Mouse (Mus musculus) lung, embryonic 14.5 days (tissue): Measurements from ENCODE around the gene Gm10322. TPM values are rescaled to one million over a fixed set of nuclear protein-coding genes. Genes with fewer than 3 reads are reported as not detected.

Experiments
- ATAC-seq: fragments of 200-750 bp; cut with Nextera tagmentation; 2 replicates; pipeline ENCODE4 v1.8.0; 2017; ENCODE audit warnings: mild to moderate bottlenecking, moderate TSS enrichment, moderate library complexity; ENCODE audit not compliant: insufficient read depth
- DNase-seq: peaks from one replicate; pipeline ENCODE4 v3.0.0-alpha.2; 2015
- H3K27ac ChIP-seq: fragments of 300-500 bp; sonication (generic); 2 replicates; pipeline ENCODE4 v1.5.1; 2014; ENCODE audit warnings: low read depth, mild to moderate bottlenecking, moderate library complexity
- H3K27me3 ChIP-seq: fragments of 300-500 bp; sonication (generic); 2 replicates; pipeline ENCODE4 v1.6.1; 2014; ENCODE audit warnings: low read length, control low read depth; ENCODE audit not compliant: insufficient read depth
- H3K36me3 ChIP-seq: fragments of 300-500 bp; sonication (generic); 2 replicates; pipeline ENCODE4 v1.6.1; 2014; ENCODE audit warnings: control low read depth; ENCODE audit not compliant: insufficient read depth
- H3K4me1 ChIP-seq: fragments of 300-500 bp; sonication (generic); 2 replicates; pipeline ENCODE4 v1.6.1; 2014; ENCODE audit warnings: antibody characterized with exemption, control low read depth; ENCODE audit not compliant: insufficient read depth
- H3K4me2 ChIP-seq: fragments of 300-500 bp; sonication (generic); 2 replicates; pipeline ENCODE4 v1.6.1; 2014; ENCODE audit warnings: mild to moderate bottlenecking
- H3K4me3 ChIP-seq: fragments of 300-500 bp; sonication (generic); 2 replicates; pipeline ENCODE4 v1.5.1; 2014; ENCODE audit warnings: low read depth, low read length
- H3K9ac ChIP-seq: fragments of 300-500 bp; sonication (generic); 2 replicates; pipeline ENCODE4 v1.6.1; 2014
- H3K9me3 ChIP-seq: fragments of 300-500 bp; sonication (generic); 2 replicates; pipeline ENCODE4 v1.6.1; 2016; ENCODE audit warnings: low read depth, low read length, control low read depth
- CTCF ChIP-seq: IDR thresholded peaks from 2 replicates; pipeline ENCODE4 v1.5.1; 2016; ENCODE audit warnings: antibody characterized with exemption, low read depth
- WGBS: fragments of 180-500 bp; shearing (Covaris S2); extraction: QIAGEN DNeasy Blood & Tissue Kit; methylation state at CpG from one replicate; pipeline ENCODE4 v1.1.7; 2014; 5-methylcytosine and 5-hydroxymethylcytosine counted together
- polyA plus RNA-seq: library from polyadenylated mRNA; unstranded; fragments of >200 nt; fragmentation: Nextera tagmentation; extraction: Ambion mirVana; gene quantifications from 2 replicates; pipeline ENCODE4 v1.2.1, GENCODE M21; 2014

The Gm10322 gene
- polyA plus RNA-seq, 1 experiment from 2014 or later: not detected

DNA sequence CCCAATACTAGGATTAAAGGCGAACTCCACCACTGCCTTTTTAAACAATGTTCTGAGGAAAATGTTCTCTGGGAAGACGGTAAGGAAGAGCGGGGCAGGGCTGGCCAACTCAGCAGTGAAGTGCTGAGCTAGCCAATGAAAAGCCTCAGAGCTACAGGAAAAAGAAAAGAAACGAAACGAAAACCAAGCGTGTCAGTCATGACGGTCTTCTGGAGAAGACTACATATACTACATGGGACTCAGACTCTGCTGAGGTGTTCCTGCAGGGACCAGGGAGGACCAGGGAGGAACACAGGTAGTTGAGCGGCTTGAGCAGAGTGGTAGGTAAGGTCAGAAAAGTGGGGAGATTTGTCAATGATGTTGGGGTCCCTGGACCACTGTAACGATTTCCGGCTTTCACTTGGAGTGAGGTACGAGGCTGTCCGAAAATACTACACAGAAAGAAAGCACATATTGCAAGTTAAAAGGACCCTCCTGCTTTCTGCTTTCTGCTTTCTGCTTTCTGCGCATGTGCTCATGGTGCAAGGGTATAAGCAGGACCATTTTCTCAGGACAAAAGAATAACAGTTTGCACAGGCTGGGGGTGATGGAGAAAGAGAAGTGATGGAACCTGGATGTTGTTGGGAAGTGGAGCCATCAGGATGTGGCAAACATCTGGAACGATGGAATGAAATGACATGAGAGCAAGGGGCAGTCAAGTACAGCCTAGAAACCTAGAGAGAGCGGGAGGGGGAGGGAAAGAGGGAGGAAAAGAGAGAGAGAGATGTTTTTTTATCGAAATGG is 21.1 kb downstream of the Gm10322 start:
- Histone ChIP-seq H3K4me3 (no peak overlapping the region), H3K9ac (no peak overlapping the region), H3K27ac (no peak overlapping the region), H3K9me3 (no peaks in the 10 kb centered on the region), H3K4me1 (no peaks in the 10 kb centered on the region), H3K36me3 (no peaks in the 10 kb centered on the region), H3K27me3 (no peaks in the 10 kb centered on the region), H3K4me2 (peak overlapping the region; percentile 23; the same call in 1 of the 2 replicates)
- no peak for TF ChIP-seq CTCF
- DNase-seq (peak; percentile 21), ATAC-seq (peak; percentile 38; the same call in 1 of the 2 replicates)
- 58% methylated on average over 16 of the region's 16 CpGs for WGBS

DNA sequence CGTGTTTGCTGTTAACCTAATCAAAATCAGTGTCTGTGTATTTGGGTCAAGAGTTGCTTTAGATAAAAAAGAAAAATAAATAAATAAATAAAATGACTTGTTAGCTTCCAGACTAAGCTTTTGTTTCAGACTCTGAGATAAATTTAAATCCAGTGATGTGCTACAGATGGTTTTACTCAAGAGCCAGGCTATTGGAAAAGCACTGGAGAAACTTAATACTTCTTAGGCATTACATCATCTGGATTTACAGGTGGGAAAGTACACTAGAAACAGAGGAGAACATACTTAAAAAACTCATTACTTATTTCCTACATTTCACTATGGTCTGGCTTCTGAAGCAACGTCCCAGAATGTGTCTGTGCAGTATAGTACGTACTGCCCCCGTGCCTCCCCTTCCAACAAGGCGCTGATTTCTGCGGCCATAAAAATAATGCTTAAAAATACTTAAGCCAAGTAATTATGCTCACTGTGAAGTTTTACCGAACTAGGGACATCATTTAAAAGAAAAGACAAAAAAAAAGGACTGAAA is 21.8 kb downstream of the Gm10322 start:
- no peak for ATAC-seq
- Histone ChIP-seq H3K4me1 (no peaks in the 10 kb centered on the region), H3K9me3 (no peaks in the 10 kb centered on the region), H3K4me2 (no peak overlapping the region), H3K36me3 (no peaks in the 10 kb centered on the region), H3K27ac (no peak overlapping the region), H3K9ac (no peak overlapping the region), H3K27me3 (no peaks in the 10 kb centered on the region), H3K4me3 (no peak overlapping the region)
- peak; percentile 55 for DNase-seq
- WGBS: 50% methylated on average over 7 of the region's 7 CpGs
- no peak for TF ChIP-seq CTCF

DNA sequence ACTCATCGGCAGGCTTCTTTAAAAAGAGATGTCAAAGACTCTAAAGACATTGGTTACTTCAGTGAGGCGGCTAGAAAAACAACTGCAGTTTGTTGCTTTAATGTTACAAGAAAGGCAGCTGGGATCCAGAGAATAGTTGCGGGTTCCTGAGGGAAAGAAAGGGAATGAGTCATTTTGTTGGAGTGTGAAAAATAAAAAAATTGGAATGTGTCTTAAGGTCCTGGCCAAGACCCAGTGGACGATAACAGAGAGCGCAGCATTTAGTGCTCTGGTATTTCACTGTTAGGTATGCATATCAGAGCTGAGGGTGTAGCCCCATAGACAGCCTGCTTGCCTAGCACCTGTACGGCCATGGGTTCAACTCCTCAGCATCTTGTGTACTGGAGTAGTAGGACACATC is 22.7 kb downstream of the Gm10322 start:
- Histone ChIP-seq H3K27ac (no peak overlapping the region), H3K36me3 (no peaks in the 10 kb centered on the region), H3K27me3 (no peaks in the 10 kb centered on the region), H3K4me3 (no peak overlapping the region), H3K4me1 (no peaks in the 10 kb centered on the region), H3K9ac (no peak overlapping the region), H3K9me3 (no peaks in the 10 kb centered on the region), H3K4me2 (no peak overlapping the region)
- 74% methylated on average over 6 of the region's 6 CpGs for WGBS
- no peak for TF ChIP-seq CTCF
- ATAC-seq (no peak), DNase-seq (no peak)

DNA sequence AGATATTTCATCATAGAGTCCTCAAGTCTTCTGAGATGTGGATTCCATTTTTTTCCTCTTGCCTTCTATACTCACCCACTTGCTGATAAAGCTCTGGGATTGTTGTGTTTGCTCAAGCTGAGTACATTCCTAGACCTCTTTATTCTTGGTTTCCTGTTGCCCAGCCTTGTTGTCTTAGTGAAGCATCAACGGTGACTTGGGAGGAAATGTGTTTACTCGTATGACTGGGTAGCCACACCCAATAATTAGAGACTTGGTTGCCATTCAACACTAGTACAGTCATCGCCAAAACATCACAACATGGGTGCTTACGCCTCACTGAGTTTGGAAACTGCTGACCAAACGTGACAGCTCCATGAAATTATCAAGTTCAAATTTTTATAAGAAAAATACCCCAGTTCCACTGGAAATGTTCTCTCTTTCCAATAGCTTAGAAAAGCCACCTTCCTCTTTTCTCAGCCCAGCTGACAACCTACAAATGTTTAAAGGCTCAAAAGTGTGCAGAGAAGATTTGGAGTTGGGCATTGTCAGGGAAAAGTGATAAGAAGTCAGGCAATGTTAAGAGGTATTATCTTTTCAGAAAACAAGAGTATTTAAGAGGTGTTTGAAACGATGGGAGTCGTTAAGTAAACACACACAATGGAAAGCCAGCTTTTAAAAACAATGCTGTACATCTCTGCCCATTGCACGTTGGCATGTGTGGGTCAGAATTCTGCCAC is 27.0 kb downstream of the Gm10322 start:
- H3K9ac ChIP-seq: no peak overlapping the region
- H3K4me2 ChIP-seq: no peak overlapping the region
- H3K4me3 ChIP-seq: no peak overlapping the region
- no peaks in the 10 kb centered on the region for H3K9me3 ChIP-seq
- TF ChIP-seq CTCF: no peak
- DNase-seq (no peak), ATAC-seq (no peak)
- no peaks in the 10 kb centered on the region for H3K36me3 ChIP-seq
- H3K27ac ChIP-seq: no peak overlapping the region
- no peaks in the 10 kb centered on the region for H3K27me3 ChIP-seq
- 57% methylated on average over 8 of the region's 8 CpGs for WGBS
- H3K4me1 ChIP-seq: no peaks in the 10 kb centered on the region

DNA sequence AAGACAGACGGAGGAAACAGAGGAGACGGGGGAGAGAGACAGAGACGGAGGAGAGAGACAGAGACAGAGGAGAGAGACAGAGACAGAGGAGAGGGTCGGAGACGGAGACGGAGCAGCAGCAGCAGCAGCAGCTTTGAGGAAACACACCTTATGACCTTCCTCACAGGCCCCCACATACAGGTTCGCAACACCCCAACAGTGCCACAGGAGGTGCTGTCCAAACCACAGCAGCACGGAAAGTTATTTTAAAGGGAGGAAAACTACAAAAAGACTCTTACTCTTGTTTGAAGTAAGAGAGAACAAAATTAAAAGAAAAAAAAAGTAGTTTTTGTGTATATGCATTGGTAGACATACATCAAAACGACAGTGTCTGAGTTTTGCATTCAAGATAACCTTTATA is 27.8 kb downstream of the Gm10322 start:
- H3K27ac ChIP-seq: no peak overlapping the region
- H3K4me1 ChIP-seq: no peaks in the 10 kb centered on the region
- H3K4me3 ChIP-seq: no peak overlapping the region
- no peak overlapping the region for H3K9ac ChIP-seq
- no peak overlapping the region for H3K4me2 ChIP-seq
- no peaks in the 10 kb centered on the region for H3K9me3 ChIP-seq
- DNase-seq: no peak
- no peaks in the 10 kb centered on the region for H3K27me3 ChIP-seq
- no peak for TF ChIP-seq CTCF
- no peak for ATAC-seq
- 65% methylated on average over 9 of the region's 9 CpGs for WGBS
- no peaks in the 10 kb centered on the region for H3K36me3 ChIP-seq

DNA sequence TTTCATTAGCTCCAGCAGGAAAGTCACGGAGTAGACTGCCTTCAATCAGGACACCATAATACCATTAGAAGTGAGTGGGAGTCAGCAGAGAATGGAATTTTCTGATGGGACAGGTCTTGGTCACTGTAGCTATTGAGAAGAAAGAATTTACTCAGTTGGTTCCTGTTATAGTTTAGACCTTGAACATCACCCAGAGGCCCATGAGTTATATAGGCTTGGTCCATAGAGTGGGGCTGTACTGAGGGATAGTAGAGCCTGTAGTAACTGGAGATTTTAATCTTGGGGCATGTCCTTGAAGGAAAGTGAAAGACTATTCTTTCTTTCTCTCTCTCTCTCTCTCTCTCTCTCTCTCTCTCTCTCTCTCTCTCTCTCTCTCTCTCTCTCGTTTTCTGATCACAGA is 28.8 kb downstream of the Gm10322 start:
- 70% methylated on average over 2 of the region's 2 CpGs for WGBS
- no peaks in the 10 kb centered on the region for H3K4me1 ChIP-seq
- DNase-seq (no peak), ATAC-seq (no peak)
- H3K27ac ChIP-seq: no peak overlapping the region
- no peaks in the 10 kb centered on the region for H3K36me3 ChIP-seq
- H3K4me3 ChIP-seq: no peak overlapping the region
- no peaks in the 10 kb centered on the region for H3K9me3 ChIP-seq
- H3K9ac ChIP-seq: no peak overlapping the region
- no peak overlapping the region for H3K4me2 ChIP-seq
- no peak for TF ChIP-seq CTCF
- H3K27me3 ChIP-seq: no peaks in the 10 kb centered on the region

DNA sequence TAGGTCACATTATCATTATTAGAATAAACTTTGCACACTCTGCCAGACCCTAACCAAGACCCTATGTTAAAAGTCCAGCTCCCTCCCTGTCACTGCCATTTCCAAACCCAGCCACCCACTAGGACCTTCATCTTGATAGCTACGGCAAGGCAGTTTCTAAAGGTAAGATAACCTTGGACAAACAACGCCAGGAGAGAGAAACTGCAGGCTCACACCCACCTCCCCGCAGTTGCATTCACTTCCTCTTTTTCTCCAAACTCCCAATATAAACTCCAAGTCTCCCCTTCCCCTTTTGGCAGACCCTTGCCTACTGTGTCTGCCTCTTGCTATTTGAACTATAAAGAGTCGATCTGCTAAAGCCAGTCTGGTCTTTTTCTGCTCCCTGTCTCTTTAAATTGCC is 29.3 kb downstream of the Gm10322 start:
- Histone ChIP-seq H3K4me3 (no peak overlapping the region), H3K36me3 (no peaks in the 10 kb centered on the region), H3K4me2 (no peak overlapping the region), H3K27me3 (no peaks in the 10 kb centered on the region), H3K4me1 (no peaks in the 10 kb centered on the region), H3K9ac (no peak overlapping the region), H3K9me3 (no peaks in the 10 kb centered on the region), H3K27ac (no peak overlapping the region)
- 50% methylated on average over 4 of the region's 4 CpGs for WGBS
- no peak for TF ChIP-seq CTCF
- ATAC-seq: no peak
- DNase-seq: no peak
